Mouse (Mus musculus): ENCODE measurements at regions not wholly inside any gene's neighbourhood (a gene's known extent, or its start where the extent isn't known, plus 50 kb on each side); places are given as distances from the start of the nearest gene placed in this dataset.

GRCm38 (mm10) chr1:64361959-64362638, 170.3 kb upstream of the Creb1 start:
- DNase-seq: peak; percentile 49 to 54

DNA sequence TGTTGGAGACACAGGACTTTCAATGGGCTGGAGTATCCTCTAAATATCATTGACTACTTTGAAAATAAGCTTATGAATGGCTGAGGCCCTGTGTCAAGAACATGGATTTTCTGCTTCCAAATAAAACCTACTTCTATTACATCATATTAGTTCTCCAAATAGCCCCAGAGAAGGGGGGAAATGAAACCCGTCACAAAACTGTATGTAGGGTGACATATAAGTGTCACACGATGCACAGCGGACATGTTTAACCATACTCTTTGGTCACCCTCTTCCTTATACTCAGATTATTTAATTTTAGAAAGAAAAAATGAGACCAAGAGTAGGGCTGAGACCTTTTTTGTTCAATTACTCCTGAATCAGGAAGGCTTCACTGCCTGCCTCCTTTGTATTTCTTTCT, 189.2 kb upstream of the Creb1 start:
- DNase-seq: no peak

GRCm38 (mm10) chr1:64341596-64341995, 190.8 kb upstream of the Creb1 start:
- peak; percentile 89 to 92 for DNase-seq

DNA sequence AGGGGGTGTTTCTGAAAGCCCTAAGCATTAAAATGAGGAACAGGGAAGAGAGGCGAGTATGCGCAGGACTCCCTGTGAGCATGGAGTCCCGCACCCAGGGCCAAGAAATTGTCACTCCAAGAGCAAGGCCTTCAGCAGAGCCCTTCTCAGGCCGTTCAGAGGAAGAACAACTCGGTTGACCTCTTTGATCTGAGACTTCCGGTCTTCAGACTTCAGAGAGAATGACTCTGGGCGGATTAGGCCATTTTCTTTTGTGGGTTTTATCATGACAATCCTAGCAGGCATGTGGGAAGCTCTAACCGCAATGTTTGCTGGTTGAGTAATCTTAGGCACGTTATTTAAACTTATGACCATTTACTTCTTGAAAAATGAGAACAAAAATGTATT, 193.9 kb upstream of the Creb1 start:
- no peak for DNase-seq

GRCm38 (mm10) chr1:64337619-64338574, 194.5 kb upstream of the Creb1 start:
- DNase-seq: no peak

DNA sequence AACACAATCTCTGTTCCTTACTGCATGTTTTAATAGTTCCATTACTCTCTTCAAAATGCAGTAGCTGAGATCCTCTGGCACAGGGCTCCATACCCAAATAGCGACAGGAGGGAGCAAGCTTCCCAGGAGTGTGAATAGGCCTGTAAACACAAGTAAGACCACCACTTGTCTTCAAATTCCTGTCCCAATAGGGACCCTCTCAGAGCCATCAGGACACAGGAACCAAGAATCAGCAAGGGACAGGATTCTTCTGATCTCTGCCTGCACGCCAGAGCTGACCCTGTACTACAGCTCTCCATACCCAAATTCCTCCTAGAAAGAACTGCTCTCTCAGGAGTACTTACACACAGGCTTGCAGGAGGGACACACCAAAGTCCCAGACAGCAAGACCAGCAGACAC, 200.9 kb upstream of the Creb1 start:
- no peak for DNase-seq

DNA sequence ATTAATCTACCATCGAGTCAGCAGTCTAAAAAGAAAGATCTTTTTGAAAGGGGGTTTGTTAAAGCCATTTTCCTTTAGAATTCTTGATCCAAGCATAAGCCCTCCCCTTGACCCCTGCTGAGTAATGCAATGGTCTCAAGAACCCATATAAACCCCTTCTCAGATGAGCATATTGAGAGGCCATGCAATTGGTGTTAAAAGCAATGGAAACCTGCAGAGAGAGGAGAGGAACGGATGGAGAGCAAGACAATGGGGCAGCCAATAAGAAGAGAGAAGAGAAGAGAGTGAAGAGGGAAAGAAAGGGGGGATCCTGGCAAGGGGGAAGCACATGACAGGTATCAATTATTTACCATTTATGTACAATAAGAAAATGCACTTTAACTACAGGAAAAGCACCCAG, 201.7 kb upstream of the Creb1 start:
- no peak for DNase-seq

- DNase-seq: no peak
Observed at GRCm38 (mm10) chr1:64322197-64322596, 200.1 kb upstream of the Klf7 start.

- no peak for DNase-seq
Observed at GRCm38 (mm10) chr1:64319155-64319582, 197.1 kb upstream of the Klf7 start.

- DNase-seq: peak; percentile 59 to 68
Observed at GRCm38 (mm10) chr1:64318440-64319154, 196.5 kb upstream of the Klf7 start.

GRCm38 (mm10) chr1:64317032-64317636, 195.1 kb upstream of the Klf7 start:
- DNase-seq: peak in 1 of 2 experiments; percentile 32

- no peak for DNase-seq
Observed at GRCm38 (mm10) chr1:64311371-64311770, 189.3 kb upstream of the Klf7 start.

DNA sequence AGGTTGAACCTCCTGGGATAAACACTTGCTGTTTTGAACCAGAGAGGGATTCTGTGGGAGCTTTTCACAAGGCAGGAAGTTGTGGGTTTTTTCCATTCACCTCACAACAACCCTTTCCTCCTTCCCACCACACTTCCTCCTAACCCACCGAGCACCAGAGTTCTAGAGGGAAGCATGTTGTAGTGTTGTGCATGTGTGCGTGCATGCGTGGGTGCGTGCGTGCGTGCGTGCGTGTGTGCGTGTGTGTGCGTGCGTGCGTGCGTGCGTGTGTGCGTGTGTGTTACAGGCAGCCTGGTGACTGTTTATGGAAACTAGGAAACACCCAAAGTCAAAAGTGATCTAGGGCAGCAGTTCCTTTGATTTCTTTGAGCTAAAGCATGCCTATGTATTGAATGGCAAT, 186.5 kb upstream of the Klf7 start:
- no peak for DNase-seq

DNA sequence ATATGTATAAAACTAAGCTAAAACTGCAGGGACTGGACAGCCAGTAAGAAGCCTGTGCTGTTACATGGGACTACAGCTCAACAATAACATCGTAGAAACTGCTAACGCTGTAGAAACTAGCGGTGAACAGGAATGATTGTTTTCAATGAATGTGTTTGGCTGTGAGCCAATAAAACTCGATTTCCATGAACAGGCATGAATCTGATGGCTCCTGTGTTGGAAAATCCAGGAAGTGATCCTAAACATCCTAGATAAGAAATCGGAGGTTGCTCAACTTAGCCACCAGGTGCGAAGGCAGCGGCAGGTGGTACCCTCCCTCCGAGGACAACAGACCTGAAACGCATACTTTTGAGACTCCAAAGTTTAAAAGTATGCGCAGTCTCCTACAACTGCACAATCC, 186.0 kb upstream of the Klf7 start:
- DNase-seq: no peak

- peak; percentile 83 to 88 for DNase-seq
Observed at GRCm38 (mm10) chr1:64305427-64306213, 183.5 kb upstream of the Klf7 start.

GRCm38 (mm10) chr1:64302833-64303358, 180.8 kb upstream of the Klf7 start:
- peak; percentile 58 to 61 for DNase-seq

DNA sequence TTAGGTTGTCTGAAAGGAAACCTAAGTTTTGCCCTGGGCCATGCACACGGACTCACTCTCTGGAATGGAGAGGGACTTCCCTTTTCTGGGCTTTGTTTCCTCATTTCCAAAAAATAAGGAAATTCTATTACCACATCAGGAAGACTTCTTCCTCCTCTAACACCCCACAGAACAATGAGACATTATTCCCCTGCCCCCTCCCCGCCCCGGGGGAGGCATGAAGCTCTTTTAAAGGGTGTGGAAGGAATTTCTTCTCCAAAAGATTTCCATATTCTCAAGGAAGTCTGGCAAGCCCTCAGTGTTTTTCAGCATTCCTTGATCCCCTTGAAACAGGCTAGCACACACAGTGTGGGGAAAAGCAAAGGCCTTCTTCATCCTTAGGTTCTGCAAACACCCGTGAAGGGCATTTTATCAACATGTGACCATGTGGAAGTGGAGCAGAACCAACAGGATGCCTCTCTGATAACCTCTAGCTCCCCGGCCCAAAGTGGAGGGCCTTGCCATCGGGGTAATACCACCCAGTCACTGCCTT, 179.5 kb upstream of the Klf7 start:
- DNase-seq: no peak

- no peak for DNase-seq
Observed at GRCm38 (mm10) chr1:64300951-64301529, 179.0 kb upstream of the Klf7 start.

DNA sequence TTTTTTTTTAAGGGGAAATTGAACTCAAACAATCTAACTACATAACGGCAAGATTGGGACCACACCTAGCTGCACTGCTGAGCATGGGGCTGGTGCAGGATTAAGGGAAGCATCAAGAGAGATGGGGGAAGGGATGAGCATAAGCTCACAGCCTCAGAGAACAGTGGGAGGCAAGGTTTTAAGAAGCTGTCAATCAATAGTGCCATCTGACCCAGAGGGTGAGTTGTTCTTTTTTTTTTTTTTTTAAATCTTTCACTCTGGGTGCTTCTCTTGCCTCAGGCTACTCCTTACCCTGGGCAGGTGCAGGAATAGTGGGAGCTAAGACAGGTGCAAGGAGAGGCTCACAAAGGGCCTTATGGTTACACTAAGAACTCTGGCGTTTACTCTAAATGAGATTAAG, 176.9 kb upstream of the Klf7 start:
- DNase-seq: no peak

GRCm38 (mm10) chr1:64298188-64298587, 176.1 kb upstream of the Klf7 start:
- no peak for DNase-seq

GRCm38 (mm10) chr1:64297343-64297742, 175.3 kb upstream of the Klf7 start:
- no peak for DNase-seq

Data from cerebellum, postnatal 10 days (tissue).